Mouse (Mus musculus) hindbrain, embryonic 14.5 days (tissue): ENCODE measurements around the gene Atp1b2. TPM values are rescaled to one million over a fixed set of nuclear protein-coding genes. Genes with fewer than 3 reads are reported as not detected.
A peak's percentile ranks its signal among the peaks of the same experiment; 100 is the strongest.

Experiments
- ATAC-seq: fragments of 200-750 bp; cut with Nextera tagmentation; 2 replicates; pipeline ENCODE4 v1.8.0; 2017; ENCODE audit warnings: moderate number of reproducible peaks, mild to moderate bottlenecking, moderate TSS enrichment, moderate library complexity; ENCODE audit not compliant: low FRiP score
- DNase-seq: peaks from one replicate; pipeline ENCODE4 v3.0.0-alpha.2; 2015; ENCODE audit warnings: low spot score
- H3K27ac ChIP-seq: fragments of 300-500 bp; sonication (generic); 2 replicates; pipeline ENCODE4 v1.5.1; 2014; ENCODE audit warnings: mild to moderate bottlenecking, moderate library complexity
- H3K27me3 ChIP-seq: fragments of 300-500 bp; sonication (generic); 2 replicates; pipeline ENCODE4 v1.6.1; 2014; ENCODE audit warnings: mild to moderate bottlenecking, low read length, mixed read lengths; ENCODE audit not compliant: control insufficient read depth, insufficient read depth
- H3K36me3 ChIP-seq: fragments of 300-500 bp; sonication (generic); replicated peaks from 2 replicates; pipeline ENCODE4 v1.6.1; 2014; ENCODE audit not compliant: control insufficient read depth, insufficient read depth
- H3K4me1 ChIP-seq: fragments of 300-500 bp; sonication (generic); replicated peaks from 2 replicates; pipeline ENCODE4 v1.6.1; 2014; ENCODE audit warnings: antibody characterized with exemption, low read length, mixed read lengths; ENCODE audit not compliant: control insufficient read depth, insufficient read depth
- H3K4me2 ChIP-seq: fragments of 300-500 bp; sonication (generic); replicated peaks from 2 replicates; pipeline ENCODE4 v1.6.1; 2014; ENCODE audit warnings: mild to moderate bottlenecking, moderate library complexity
- H3K4me3 ChIP-seq: fragments of 300-500 bp; sonication (generic); replicated peaks from 2 replicates; pipeline ENCODE4 v1.5.1; 2014; ENCODE audit warnings: mild to moderate bottlenecking, low read length
- H3K9ac ChIP-seq: fragments of 300-500 bp; sonication (generic); 2 replicates; pipeline ENCODE4 v1.6.1; 2014
- H3K9me3 ChIP-seq: fragments of 300-500 bp; sonication (generic); 2 replicates; pipeline ENCODE4 v1.6.1; 2016; ENCODE audit warnings: low read length; ENCODE audit not compliant: control insufficient read depth
- WGBS: fragments of 180-500 bp; shearing (Covaris S2); extraction: QIAGEN DNeasy Blood & Tissue Kit; methylation state at CpG from one replicate; pipeline ENCODE4 v1.1.7; 2014; 5-methylcytosine and 5-hydroxymethylcytosine counted together
- polyA plus RNA-seq: library from polyadenylated mRNA; unstranded; fragments of >200 nt; fragmentation: Nextera tagmentation; extraction: Ambion mirVana; gene quantifications from 2 replicates; pipeline ENCODE4 v1.2.1, GENCODE M21; 2014

The Atp1b2 gene
- polyA plus RNA-seq, 1 experiment from 2014 or later: 72.1 TPM

GRCm38 (mm10) chr11:69601768-69602167 lies 4.0 kb downstream of the Atp1b2 start:
- 81% methylated on average over 3 of the region's 3 CpGs for WGBS
- no peaks in the 10 kb centered on the region for H3K9me3 ChIP-seq
- H3K36me3 ChIP-seq: peaks cover 18% of the 10 kb centered on the region; the same call in 1 of the 2 replicates
- no peak for ATAC-seq
- DNase-seq: no peak
- H3K9ac ChIP-seq: no peak overlapping the region
- H3K4me3 ChIP-seq: no peak overlapping the region
- H3K27me3 ChIP-seq: no peaks in the 10 kb centered on the region
- H3K4me1 ChIP-seq: peaks cover 15% of the 10 kb centered on the region
- H3K4me2 ChIP-seq: no peak overlapping the region
- H3K27ac ChIP-seq: no peak overlapping the region

- Histone ChIP-seq H3K27me3 (no peaks in the 10 kb centered on the region), H3K4me1 (peaks cover 15% of the 10 kb centered on the region), H3K4me3 (no peak overlapping the region), H3K9ac (no peak overlapping the region), H3K27ac (peak overlapping the region; percentile 54), H3K9me3 (no peaks in the 10 kb centered on the region), H3K36me3 (peaks cover 25% of the 10 kb centered on the region; the same call in 1 of the 2 replicates), H3K4me2 (no peak overlapping the region)
- 9% methylated on average over 6 of the region's 6 CpGs for WGBS
- DNase-seq (peak; percentile 65), ATAC-seq (peak; percentile 60; the same call in 1 of the 2 replicates)
Measured at GRCm38 (mm10) chr11:69600098-69600497, 5.6 kb downstream of the Atp1b2 start.

- Histone ChIP-seq H3K4me2 (no peak overlapping the region), H3K4me1 (peaks cover 12% of the 10 kb centered on the region), H3K4me3 (no peak overlapping the region), H3K36me3 (peaks cover 25% of the 10 kb centered on the region; the same call in 1 of the 2 replicates), H3K9me3 (no peaks in the 10 kb centered on the region), H3K27me3 (no peaks in the 10 kb centered on the region), H3K27ac (0 out of 2 replicates have a peak overlapping the region, but pooled peaks have one; percentile 26), H3K9ac (peak overlapping the region; percentile 1; the same call in 1 of the 2 replicates)
- 7% methylated on average over 9 of the region's 9 CpGs for WGBS
- DNase-seq: no peak
- no peak for ATAC-seq
Measured at GRCm38 (mm10) chr11:69599436-69599835, 6.3 kb downstream of the Atp1b2 start.

- Histone ChIP-seq H3K4me2 (no peak overlapping the region), H3K9me3 (no peaks in the 10 kb centered on the region), H3K27ac (no peak overlapping the region), H3K4me1 (no peaks in the 10 kb centered on the region), H3K9ac (no peak overlapping the region), H3K4me3 (no peak overlapping the region), H3K36me3 (peaks cover 33% of the 10 kb centered on the region), H3K27me3 (no peaks in the 10 kb centered on the region)
- ATAC-seq: no peak
- 98% methylated on average over 6 of the region's 6 CpGs for WGBS
- no peak for DNase-seq
Measured at GRCm38 (mm10) chr11:69594853-69595252, 10.9 kb downstream of the Atp1b2 start.

- WGBS: 90% methylated on average over 4 of the region's 4 CpGs
- Histone ChIP-seq H3K9me3 (no peaks in the 10 kb centered on the region), H3K9ac (no peak overlapping the region), H3K4me2 (no peak overlapping the region), H3K27me3 (no peaks in the 10 kb centered on the region), H3K27ac (no peak overlapping the region), H3K4me3 (no peak overlapping the region), H3K4me1 (no peaks in the 10 kb centered on the region), H3K36me3 (peaks cover 54% of the 10 kb centered on the region)
- ATAC-seq (no peak), DNase-seq (no peak)
Measured at GRCm38 (mm10) chr11:69592799-69593198, 12.9 kb downstream of the Atp1b2 start.

- DNase-seq (no peak), ATAC-seq (peak; percentile 79; the same call in 1 of the 2 replicates)
- H3K9ac ChIP-seq: no peak overlapping the region
- no peaks in the 10 kb centered on the region for H3K4me1 ChIP-seq
- no peaks in the 10 kb centered on the region for H3K27me3 ChIP-seq
- H3K36me3 ChIP-seq: peaks cover 61% of the 10 kb centered on the region
- peak overlapping the region; percentile 44; the same call in 1 of the 2 replicates for H3K27ac ChIP-seq
- H3K4me2 ChIP-seq: no peak overlapping the region
- 80% methylated on average over 7 of the region's 7 CpGs for WGBS
- no peaks in the 10 kb centered on the region for H3K9me3 ChIP-seq
- no peak overlapping the region for H3K4me3 ChIP-seq
Measured at GRCm38 (mm10) chr11:69591899-69592637, 13.7 kb downstream of the Atp1b2 start.

GRCm38 (mm10) chr11:69591424-69591823 lies 14.3 kb downstream of the Atp1b2 start:
- no peaks in the 10 kb centered on the region for H3K9me3 ChIP-seq
- H3K4me3 ChIP-seq: no peak overlapping the region
- H3K27ac ChIP-seq: no peak overlapping the region
- H3K4me1 ChIP-seq: no peaks in the 10 kb centered on the region
- no peaks in the 10 kb centered on the region for H3K27me3 ChIP-seq
- ATAC-seq (no peak), DNase-seq (no peak)
- H3K4me2 ChIP-seq: no peak overlapping the region
- H3K9ac ChIP-seq: no peak overlapping the region
- H3K36me3 ChIP-seq: peaks cover 61% of the 10 kb centered on the region
- WGBS: 87% methylated on average over 3 of the region's 3 CpGs

GRCm38 (mm10) chr11:69590622-69591021 lies 15.1 kb downstream of the Atp1b2 start:
- no peak overlapping the region for H3K4me3 ChIP-seq
- ATAC-seq (no peak), DNase-seq (no peak)
- H3K27ac ChIP-seq: no peak overlapping the region
- H3K27me3 ChIP-seq: no peaks in the 10 kb centered on the region
- no peak overlapping the region for H3K9ac ChIP-seq
- 93% methylated on average over 8 of the region's 8 CpGs for WGBS
- H3K4me2 ChIP-seq: no peak overlapping the region
- H3K4me1 ChIP-seq: no peaks in the 10 kb centered on the region
- no peaks in the 10 kb centered on the region for H3K9me3 ChIP-seq
- peaks cover 58% of the 10 kb centered on the region for H3K36me3 ChIP-seq

GRCm38 (mm10) chr11:69589207-69589834 lies 16.4 kb downstream of the Atp1b2 start:
- no peaks in the 10 kb centered on the region for H3K27me3 ChIP-seq
- no peak overlapping the region for H3K9ac ChIP-seq
- no peak for DNase-seq
- WGBS: 95% methylated on average over 22 of the region's 22 CpGs
- no peaks in the 10 kb centered on the region for H3K9me3 ChIP-seq
- no peak overlapping the region for H3K4me3 ChIP-seq
- ATAC-seq: no peak
- no peak overlapping the region for H3K27ac ChIP-seq
- peaks cover 54% of the 10 kb centered on the region for H3K36me3 ChIP-seq
- H3K4me1 ChIP-seq: no peaks in the 10 kb centered on the region
- no peak overlapping the region for H3K4me2 ChIP-seq
